Mouse (Mus musculus): ENCODE measurements around the gene Msgn1.

GRCm38 (mm10) chr12:11224722-11225121, 15.9 kb upstream of the Msgn1 start:
- TF ChIP-seq CTCF (IDR thresholded peaks at IDR 0.05; ENCODE audit: low read depth) (no peak), EP300 (IDR thresholded peaks at IDR 0.05; ENCODE audit: low read depth) (no peak)
